Mouse (Mus musculus): ENCODE measurements around the gene Yif1a. TPM values are rescaled to one million over a fixed set of nuclear protein-coding genes. Genes with fewer than 3 reads are reported as not detected.

Gene Yif1a
- polyA plus RNA-seq, 1 experiment from 2014 or later, result 78.0 TPM

- peak; percentile 66 for DNase-seq (ENCODE audit: low spot score)
- Histone ChIP-seq H3K27me3 (ENCODE audit: low read depth, poor library complexity, severe bottlenecking) (0 out of 2 replicates have a peak, but pooled peaks cover 12% of the 10 kb centered on the region), H3K27ac (peak overlapping the region; percentile 98), H3K4me1 (peaks cover 84% of the 10 kb centered on the region), H3K36me3 (no peaks in the 10 kb centered on the region), H3K4me3 (peak overlapping the region; percentile 67), H3K9me3 (replicated peaks) (no peaks in the 10 kb centered on the region)
- 2% methylated on average over 15 of the region's 15 CpGs for WGBS
Measured at GRCm38 (mm10) chr19:5067040-5067799, 21.1 kb upstream of the Yif1a start.

GRCm38 (mm10) chr19:5067867-5068569 lies 20.3 kb upstream of the Yif1a start, which contains the start of gene Cd248:
TSS of gene Cd248 (plus strand) at chr19:5068078.
- peak; percentile 86 for DNase-seq (ENCODE audit: low spot score)
- Histone ChIP-seq H3K36me3 (no peaks in the 10 kb centered on the region), H3K27ac (peak within 1 kb of the TSS; percentile 98), H3K9me3 (replicated peaks) (no peaks in the 10 kb centered on the region), H3K4me1 (peaks cover 84% of the 10 kb centered on the region), H3K4me3 (peak within 1 kb of the TSS; percentile 67), H3K27me3 (ENCODE audit: low read depth, poor library complexity, severe bottlenecking) (0 out of 2 replicates have a peak, but pooled peaks cover 12% of the 10 kb centered on the region)
- 1% methylated on average over 56 of the region's 56 CpGs for WGBS

DNA sequence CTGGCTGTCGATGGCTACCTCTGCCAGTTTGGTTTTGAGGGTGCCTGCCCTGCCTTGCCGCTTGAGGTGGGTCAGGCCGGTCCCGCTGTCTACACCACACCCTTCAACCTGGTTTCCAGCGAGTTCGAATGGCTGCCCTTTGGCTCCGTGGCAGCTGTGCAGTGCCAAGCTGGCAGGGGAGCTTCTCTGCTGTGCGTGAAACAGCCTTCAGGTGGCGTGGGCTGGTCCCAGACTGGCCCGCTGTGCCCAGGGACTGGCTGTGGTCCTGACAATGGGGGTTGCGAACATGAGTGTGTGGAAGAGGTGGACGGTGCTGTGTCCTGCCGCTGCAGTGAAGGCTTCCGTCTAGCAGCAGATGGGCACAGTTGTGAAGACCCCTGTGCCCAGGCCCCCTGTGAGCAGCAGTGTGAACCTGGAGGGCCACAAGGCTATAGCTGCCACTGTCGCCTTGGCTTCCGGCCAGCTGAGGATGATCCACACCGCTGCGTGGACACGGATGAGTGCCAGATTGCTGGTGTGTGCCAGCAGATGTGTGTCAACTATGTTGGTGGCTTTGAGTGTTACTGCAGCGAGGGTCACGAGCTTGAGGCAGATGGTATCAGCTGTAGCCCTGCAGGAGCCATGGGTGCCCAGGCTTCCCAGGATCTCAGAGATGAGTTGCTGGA lies 19.6 kb upstream of the Yif1a start:
- H3K27ac ChIP-seq, result peak overlapping the region; percentile 98

GRCm38 (mm10) chr19:5069486-5069885 lies 18.9 kb upstream of the Yif1a start:
- Histone ChIP-seq H3K36me3 (no peaks in the 10 kb centered on the region), H3K4me3 (peak overlapping the region; percentile 67), H3K9me3 (replicated peaks) (no peaks in the 10 kb centered on the region), H3K4me1 (peaks cover 84% of the 10 kb centered on the region), H3K27ac (peak overlapping the region; percentile 98), H3K27me3 (ENCODE audit: low read depth, poor library complexity, severe bottlenecking) (0 out of 2 replicates have a peak, but pooled peaks cover 17% of the 10 kb centered on the region)
- WGBS, result 74% methylated on average over 5 of the region's 5 CpGs
- DNase-seq (ENCODE audit: low spot score), result no peak

More for the DNA sequence above, 19.6 kb upstream of the Yif1a start:
- 0 out of 2 replicates have a peak, but pooled peaks cover 12% of the 10 kb centered on the region for H3K27me3 ChIP-seq (ENCODE audit: low read depth, poor library complexity, severe bottlenecking)
- no peaks in the 10 kb centered on the region for H3K9me3 ChIP-seq (replicated peaks)
- 39% methylated on average over 21 of the region's 21 CpGs for WGBS
- H3K4me1 ChIP-seq, result peaks cover 86% of the 10 kb centered on the region
- H3K4me3 ChIP-seq, result peak overlapping the region; percentile 67
- no peaks in the 10 kb centered on the region for H3K36me3 ChIP-seq
- DNase-seq (ENCODE audit: low spot score), result no peak

DNA sequence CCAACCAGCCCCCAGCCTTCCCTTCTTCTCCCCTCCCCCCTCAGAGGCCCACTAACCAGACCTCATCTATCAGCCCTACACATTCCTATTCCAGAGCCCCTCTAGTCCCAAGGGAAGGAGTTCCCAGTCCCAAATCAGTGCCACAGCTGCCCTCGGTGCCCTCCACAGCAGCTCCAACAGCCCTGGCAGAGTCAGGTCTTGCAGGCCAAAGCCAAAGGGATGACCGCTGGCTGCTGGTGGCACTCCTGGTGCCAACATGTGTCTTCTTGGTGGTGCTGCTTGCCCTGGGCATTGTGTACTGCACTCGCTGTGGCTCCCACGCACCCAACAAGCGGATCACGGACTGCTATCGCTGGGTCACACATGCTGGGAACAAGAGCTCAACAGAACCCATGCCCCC lies 18.4 kb upstream of the Yif1a start:
- DNase-seq (ENCODE audit: low spot score), result no peak
- Histone ChIP-seq H3K9me3 (replicated peaks) (no peaks in the 10 kb centered on the region), H3K4me1 (peaks cover 79% of the 10 kb centered on the region), H3K36me3 (no peaks in the 10 kb centered on the region), H3K27ac (peak overlapping the region; percentile 98), H3K4me3 (peak overlapping the region; percentile 67), H3K27me3 (ENCODE audit: low read depth, poor library complexity, severe bottlenecking) (0 out of 2 replicates have a peak, but pooled peaks cover 20% of the 10 kb centered on the region)
- WGBS, result 76% methylated on average over 7 of the region's 7 CpGs

- no peaks in the 10 kb centered on the region for H3K36me3 ChIP-seq
- peaks cover 71% of the 10 kb centered on the region for H3K4me1 ChIP-seq
- no peak for DNase-seq (ENCODE audit: low spot score)
- H3K27me3 ChIP-seq (ENCODE audit: low read depth, poor library complexity, severe bottlenecking), result 0 out of 2 replicates have a peak, but pooled peaks cover 20% of the 10 kb centered on the region
- H3K27ac ChIP-seq, result peak overlapping the region; percentile 98
- WGBS, result 6% methylated on average over 11 of the region's 11 CpGs
- peak overlapping the region; percentile 67 for H3K4me3 ChIP-seq
- no peaks in the 10 kb centered on the region for H3K9me3 ChIP-seq (replicated peaks)
Measured at GRCm38 (mm10) chr19:5071077-5071476, 17.3 kb upstream of the Yif1a start.

DNA sequence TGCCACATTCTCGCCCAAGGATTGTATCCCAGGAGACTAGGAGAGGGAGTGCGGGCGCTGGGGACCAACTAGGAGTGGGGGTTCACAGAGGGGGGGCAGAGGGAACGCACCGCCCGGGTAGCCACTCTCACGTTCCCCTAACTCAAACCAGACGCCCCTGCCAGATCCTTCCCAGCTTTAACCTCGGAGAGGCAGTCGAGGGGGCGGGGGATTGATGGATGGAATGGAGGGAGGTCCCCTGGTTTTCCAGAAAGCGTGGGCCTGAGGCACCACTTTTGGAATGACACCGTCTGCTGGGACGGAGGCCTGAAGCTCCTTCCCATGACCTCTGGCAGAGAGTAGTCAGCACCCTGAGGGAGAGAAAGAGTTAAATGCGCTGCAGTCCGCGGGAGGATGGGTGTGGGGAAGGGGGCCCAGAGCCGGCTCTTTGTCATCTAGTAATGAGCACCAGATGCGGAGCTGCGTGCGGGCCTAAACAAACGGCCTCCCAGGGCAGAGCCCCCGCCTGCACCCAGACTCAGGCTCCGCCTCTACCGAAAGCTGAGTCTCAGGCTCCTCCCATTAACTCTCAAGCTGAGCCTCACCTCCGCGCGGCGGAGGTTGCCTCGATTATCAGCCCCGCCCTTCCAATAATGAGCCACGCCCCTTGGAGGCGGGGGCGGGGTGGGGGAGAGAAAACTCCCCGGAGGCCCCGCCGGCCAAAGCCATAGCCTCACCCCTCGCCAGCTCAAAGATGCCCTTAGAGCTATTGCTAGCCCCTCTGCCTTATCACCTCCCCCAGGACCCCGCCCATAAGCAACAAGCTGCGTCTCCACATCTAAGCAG lies 16.6 kb upstream of the Yif1a start:
- no peaks in the 10 kb centered on the region for H3K9me3 ChIP-seq (replicated peaks)
- DNase-seq (ENCODE audit: low spot score), result peak; percentile 95
- under 1% methylated on average over 40 of the region's 40 CpGs for WGBS
- H3K4me3 ChIP-seq, result peak overlapping the region; percentile 67
- peaks cover 68% of the 10 kb centered on the region for H3K4me1 ChIP-seq
- peak overlapping the region; percentile 98 for H3K27ac ChIP-seq
- H3K36me3 ChIP-seq, result 0 out of 2 replicates have a peak, but pooled peaks cover 3% of the 10 kb centered on the region
- 0 out of 2 replicates have a peak, but pooled peaks cover 20% of the 10 kb centered on the region for H3K27me3 ChIP-seq (ENCODE audit: low read depth, poor library complexity, severe bottlenecking)

- peak; percentile 57 for DNase-seq (ENCODE audit: low spot score)
- Histone ChIP-seq H3K9me3 (replicated peaks) (no peaks in the 10 kb centered on the region), H3K27me3 (ENCODE audit: low read depth, poor library complexity, severe bottlenecking) (0 out of 2 replicates have a peak, but pooled peaks cover 20% of the 10 kb centered on the region), H3K27ac (peak overlapping the region; percentile 98), H3K4me3 (peak overlapping the region; percentile 67), H3K4me1 (peaks cover 60% of the 10 kb centered on the region), H3K36me3 (0 out of 2 replicates have a peak, but pooled peaks cover 3% of the 10 kb centered on the region)
- WGBS, result 2% methylated on average over 20 of the region's 20 CpGs
Measured at GRCm38 (mm10) chr19:5072389-5073019, 15.8 kb upstream of the Yif1a start.

GRCm38 (mm10) chr19:5073028-5073427 lies 15.3 kb upstream of the Yif1a start:
- H3K27ac ChIP-seq, result peak overlapping the region; percentile 98
- 0 out of 2 replicates have a peak, but pooled peaks cover 3% of the 10 kb centered on the region for H3K36me3 ChIP-seq
- 0% methylated on average over 15 of the region's 15 CpGs for WGBS
- 0 out of 2 replicates have a peak, but pooled peaks cover 20% of the 10 kb centered on the region for H3K27me3 ChIP-seq (ENCODE audit: low read depth, poor library complexity, severe bottlenecking)
- peaks cover 55% of the 10 kb centered on the region for H3K4me1 ChIP-seq
- no peaks in the 10 kb centered on the region for H3K9me3 ChIP-seq (replicated peaks)
- H3K4me3 ChIP-seq, result peak overlapping the region; percentile 67
- peak; percentile 92 for DNase-seq (ENCODE audit: low spot score)

DNA sequence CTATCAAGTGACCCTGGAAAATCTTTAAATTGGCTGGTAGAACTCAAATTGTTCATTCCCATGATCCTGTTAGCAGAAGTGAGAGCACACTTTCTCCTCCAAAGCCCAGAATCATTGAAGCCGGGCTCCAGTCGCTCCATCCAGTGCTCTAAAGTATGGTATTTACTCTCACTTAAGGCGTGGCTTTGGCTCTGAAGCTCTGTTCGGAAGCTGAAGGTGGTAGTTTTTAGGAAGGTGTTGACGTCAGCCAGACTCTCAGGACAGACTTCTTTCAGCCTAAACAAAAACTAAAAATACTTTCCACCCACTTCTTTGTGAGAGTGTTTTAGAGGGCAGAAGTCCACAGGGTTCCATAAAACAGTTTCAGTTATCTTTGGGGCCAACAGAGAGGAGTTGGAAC lies 14.8 kb upstream of the Yif1a start:
- WGBS, result 44% methylated on average over 5 of the region's 5 CpGs
- H3K36me3 ChIP-seq, result 0 out of 2 replicates have a peak, but pooled peaks cover 3% of the 10 kb centered on the region
- H3K9me3 ChIP-seq (replicated peaks), result no peaks in the 10 kb centered on the region
- peak overlapping the region; percentile 98; the same call in 1 of the 2 replicates for H3K27ac ChIP-seq
- H3K27me3 ChIP-seq (ENCODE audit: low read depth, poor library complexity, severe bottlenecking), result 0 out of 2 replicates have a peak, but pooled peaks cover 18% of the 10 kb centered on the region
- peak overlapping the region; percentile 67; the same call in 1 of the 2 replicates for H3K4me3 ChIP-seq
- H3K4me1 ChIP-seq, result peaks cover 50% of the 10 kb centered on the region
- no peak for DNase-seq (ENCODE audit: low spot score)

- WGBS, result 98% methylated on average over 1 of the region's 1 CpGs
- peaks cover 52% of the 10 kb centered on the region for H3K27me3 ChIP-seq (ENCODE audit: low read depth, poor library complexity, severe bottlenecking)
Measured at GRCm38 (mm10) chr19:5079279-5079678, 9.1 kb upstream of the Yif1a start.

More at GRCm38 (mm10) chr19:5079279-5079678, 9.1 kb upstream of the Yif1a start:
- H3K27ac ChIP-seq, result no peak overlapping the region
- H3K9me3 ChIP-seq (replicated peaks), result no peaks in the 10 kb centered on the region
- no peak for DNase-seq (ENCODE audit: low spot score)
- H3K36me3 ChIP-seq, result 0 out of 2 replicates have a peak, but pooled peaks cover 3% of the 10 kb centered on the region
- no peak overlapping the region for H3K4me3 ChIP-seq
- no peaks in the 10 kb centered on the region for H3K4me1 ChIP-seq

Data from limb, embryonic 10.5 days (tissue).